Mouse (Mus musculus) testis, adult 2 months (tissue): ENCODE results near the gene Oma1.

Experiments
- CTCF ChIP-seq: fragments of 200-500 bp; IDR thresholded peaks from 2 replicates; pipeline ENCODE4 v1.5.1; 2012; ENCODE audit warnings: low read depth, mild to moderate bottlenecking, inconsistent platforms, low read length, moderate library complexity; ENCODE audit not compliant: control insufficient read depth, insufficient read depth, insufficient replicate concordance
- POLR2A ChIP-seq: fragments of 200-500 bp; IDR thresholded peaks from 2 replicates; pipeline ENCODE4 v1.6.1; 2012; ENCODE audit warnings: low read depth, mild to moderate bottlenecking, inconsistent platforms, low read length, moderate library complexity; ENCODE audit not compliant: control insufficient read depth

- TF ChIP-seq CTCF = no peak
- TF ChIP-seq POLR2A = no peak
Measured at GRCm38 (mm10) chr4:103357457-103357856, 43.8 kb downstream of the Oma1 start.
